Mouse (Mus musculus): Measurements from ENCODE around the gene Bpi. TPM values are rescaled to one million over a fixed set of nuclear protein-coding genes. Genes with fewer than 3 reads are reported as not detected.

Gene Bpi
- polyA plus RNA-seq, 1 experiment, result not detected

- WGBS, result 90% methylated on average over 5 of the region's 5 CpGs
- DNase-seq (ENCODE audit: low read depth, low spot score), result no peak
Observed at GRCm38 (mm10) chr2:158238101-158238500, 19.8 kb upstream of the Bpi start.

DNA sequence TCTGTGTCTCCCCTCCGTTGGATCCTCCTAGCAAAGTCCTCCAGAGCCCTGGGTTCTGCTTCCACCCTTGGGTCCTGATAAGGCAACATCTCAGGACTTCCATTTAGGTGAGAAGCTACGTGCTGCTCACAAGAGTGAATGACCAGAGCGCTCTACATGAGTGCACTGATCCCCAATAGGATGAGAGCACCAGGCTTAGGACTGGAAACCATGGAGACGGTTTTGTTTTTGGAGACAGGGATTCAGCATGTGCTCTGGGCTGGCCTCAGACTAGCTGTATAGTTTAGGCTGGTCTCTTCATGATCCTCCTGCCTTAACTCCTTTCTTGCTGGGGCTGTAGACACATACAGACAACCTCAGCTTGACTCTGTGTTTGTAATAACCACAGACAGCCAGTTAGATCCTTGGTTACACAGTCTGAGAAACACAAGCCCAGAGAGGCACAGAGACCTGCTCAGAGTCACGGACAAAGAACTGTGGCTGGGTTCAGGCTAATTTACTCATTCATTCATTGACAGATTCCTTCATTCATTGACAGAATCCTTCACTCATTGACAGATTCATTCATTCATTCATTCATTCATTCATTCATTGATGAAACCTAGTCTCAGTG is 16.7 kb upstream of the Bpi start:
- 68% methylated on average over 5 of the region's 5 CpGs for WGBS
- no peak for DNase-seq (ENCODE audit: low read depth, low spot score)

DNA sequence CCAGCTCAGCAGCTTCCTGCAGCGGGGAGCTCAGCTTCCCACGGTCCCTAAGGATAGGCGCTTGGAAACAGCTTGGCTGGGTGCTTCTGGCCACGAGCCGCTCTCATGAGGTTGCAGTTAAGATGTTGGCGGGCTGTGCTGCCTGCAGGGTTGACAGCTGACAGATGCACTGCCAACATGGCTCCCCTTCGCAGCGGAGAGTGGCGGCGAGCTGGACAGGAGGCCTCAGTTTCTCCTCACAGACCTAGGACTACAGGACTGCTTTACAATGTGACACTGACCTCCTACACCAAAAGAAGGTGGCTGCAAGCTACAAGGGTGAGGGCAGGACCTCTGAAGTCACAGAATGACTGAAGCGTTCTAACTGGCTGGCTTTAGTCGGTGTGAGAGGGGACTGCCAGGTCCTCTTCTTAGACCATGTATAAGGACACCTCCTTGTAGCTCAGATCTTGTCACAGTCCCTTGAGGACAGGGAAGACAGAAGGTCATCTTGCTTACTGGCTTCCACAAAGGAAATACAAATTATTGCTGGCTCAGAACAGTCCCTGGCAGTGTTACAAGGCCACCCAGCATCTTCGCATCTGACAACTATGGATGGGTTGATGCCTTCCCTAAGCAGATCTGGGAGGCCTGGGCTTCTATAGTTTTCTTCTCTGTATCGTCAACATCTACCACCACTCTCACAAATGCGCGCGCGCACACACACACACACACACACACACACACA is 15.6 kb upstream of the Bpi start:
- DNase-seq (ENCODE audit: low read depth, low spot score), result no peak
- 73% methylated on average over 18 of the region's 18 CpGs for WGBS

GRCm38 (mm10) chr2:158243129-158243870 is 14.6 kb upstream of the Bpi start:
- peak; percentile 22 for DNase-seq (ENCODE audit: low read depth, low spot score)
- 55% methylated on average over 18 of the region's 18 CpGs for WGBS

DNA sequence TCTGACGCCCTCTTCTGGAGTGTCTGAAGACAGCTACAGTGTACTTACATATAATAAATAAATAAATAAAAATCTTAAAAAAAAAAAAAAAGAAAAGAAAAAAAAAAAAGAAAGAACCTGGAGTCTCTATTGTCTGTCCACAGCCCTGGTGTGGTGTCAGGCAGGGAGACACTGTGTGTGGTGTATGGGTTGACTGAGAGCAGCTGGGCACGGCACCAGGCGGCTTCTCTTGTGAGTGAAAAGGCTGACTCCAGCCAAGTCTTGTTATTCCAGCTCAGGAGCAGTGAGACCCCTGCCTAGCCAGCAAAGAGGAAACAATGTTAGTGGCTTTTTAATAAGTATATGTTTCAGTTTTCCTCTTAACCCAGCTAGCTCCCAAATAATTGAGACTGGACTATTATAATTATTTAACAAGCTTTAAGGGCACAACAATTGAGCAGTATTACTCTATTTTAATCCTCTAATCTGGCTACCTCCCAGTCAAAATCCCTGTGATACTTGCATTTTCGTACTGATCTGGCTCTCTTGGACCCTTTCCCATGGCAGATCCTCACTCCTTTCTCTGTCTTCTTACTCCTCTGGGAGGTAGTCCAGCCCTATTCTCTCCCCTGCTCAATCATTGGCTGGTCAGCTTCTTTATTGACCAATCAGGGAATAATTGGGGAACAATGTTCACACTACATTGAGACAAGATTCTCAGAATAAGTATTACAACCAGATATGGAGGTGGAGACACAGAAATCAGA is 12.6 kb upstream of the Bpi start:
- 87% methylated on average over 4 of the region's 4 CpGs for WGBS
- no peak for DNase-seq (ENCODE audit: low read depth, low spot score)

DNA sequence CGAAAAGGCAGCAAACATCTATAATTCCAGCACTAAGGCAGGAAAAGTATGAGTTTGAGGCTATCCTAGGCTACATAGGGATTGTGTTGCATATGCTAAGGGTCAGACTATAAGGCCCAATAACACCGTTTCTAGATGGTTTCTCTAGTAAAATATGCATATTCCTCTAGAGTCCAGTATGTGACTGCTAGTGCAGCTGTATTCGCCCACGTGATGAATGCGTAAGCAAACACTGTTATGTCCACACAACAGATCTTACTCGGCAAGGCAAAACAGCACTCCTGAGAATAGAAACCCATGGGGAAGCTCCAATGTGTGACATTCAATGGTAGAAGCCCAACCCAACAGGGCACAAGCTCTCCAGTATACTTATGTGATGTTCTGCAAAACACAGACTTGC is 10.0 kb upstream of the Bpi start:
- WGBS, result 31% methylated on average over 6 of the region's 6 CpGs
- no peak for DNase-seq (ENCODE audit: low read depth, low spot score)

GRCm38 (mm10) chr2:158248318-158248717 is 9.6 kb upstream of the Bpi start:
- peak; percentile 51 for DNase-seq (ENCODE audit: low read depth, low spot score)
- WGBS, result 10% methylated on average over 7 of the region's 7 CpGs

DNA sequence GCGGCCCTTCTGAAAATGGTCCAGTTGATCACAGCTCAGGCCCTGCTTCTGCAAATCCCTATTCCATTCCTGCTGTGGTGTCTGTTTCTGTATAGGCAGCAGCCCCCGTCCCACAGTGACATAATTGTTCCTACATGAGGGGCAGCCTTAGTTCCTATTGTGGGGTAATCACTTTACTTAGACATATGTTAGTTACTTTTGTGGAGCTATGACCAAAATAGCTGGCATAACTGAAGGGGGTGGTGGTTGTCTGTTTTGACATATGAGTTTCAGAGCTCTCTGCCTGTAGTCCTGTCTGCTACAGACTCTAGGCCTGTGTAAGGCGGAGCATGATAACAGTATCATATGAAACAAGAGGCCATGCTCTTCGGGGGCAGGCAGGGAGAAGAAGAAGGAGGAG is 7.3 kb upstream of the Bpi start:
- DNase-seq (ENCODE audit: low read depth, low spot score), result no peak
- 82% methylated on average over 4 of the region's 4 CpGs for WGBS

- no peak for DNase-seq (ENCODE audit: low read depth, low spot score)
- WGBS, result 84% methylated on average over 5 of the region's 5 CpGs
Observed at GRCm38 (mm10) chr2:158253806-158254205, 4.1 kb upstream of the Bpi start.

- 5% methylated on average over 5 of the region's 5 CpGs for WGBS
- DNase-seq (ENCODE audit: low read depth, low spot score), result no peak
Observed at GRCm38 (mm10) chr2:158256894-158257293, 1.0 kb upstream of the Bpi start.

DNA sequence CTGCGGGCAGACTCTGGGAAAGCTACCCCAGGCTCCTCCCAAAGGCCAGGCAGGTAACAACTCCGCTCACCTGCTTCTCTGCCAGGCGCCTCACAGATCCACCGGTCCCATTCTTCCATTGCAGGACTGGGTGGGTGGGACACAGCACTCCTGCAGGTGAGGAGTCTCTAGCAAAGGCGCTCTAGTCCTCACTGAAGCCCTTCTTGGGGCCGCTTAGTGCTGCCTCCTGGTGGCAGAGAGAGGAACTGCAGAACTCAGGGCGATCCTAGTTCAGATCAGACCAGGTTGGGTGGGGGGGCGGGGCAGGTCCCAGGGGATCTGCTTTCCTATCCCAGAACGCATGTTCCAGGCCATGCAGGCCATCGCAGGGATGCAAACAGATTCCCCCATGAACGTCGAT is 887 bp downstream of the Bpi start:
- 17% methylated on average over 12 of the region's 12 CpGs for WGBS
- peak; percentile 52 for DNase-seq (ENCODE audit: low read depth, low spot score)

DNA sequence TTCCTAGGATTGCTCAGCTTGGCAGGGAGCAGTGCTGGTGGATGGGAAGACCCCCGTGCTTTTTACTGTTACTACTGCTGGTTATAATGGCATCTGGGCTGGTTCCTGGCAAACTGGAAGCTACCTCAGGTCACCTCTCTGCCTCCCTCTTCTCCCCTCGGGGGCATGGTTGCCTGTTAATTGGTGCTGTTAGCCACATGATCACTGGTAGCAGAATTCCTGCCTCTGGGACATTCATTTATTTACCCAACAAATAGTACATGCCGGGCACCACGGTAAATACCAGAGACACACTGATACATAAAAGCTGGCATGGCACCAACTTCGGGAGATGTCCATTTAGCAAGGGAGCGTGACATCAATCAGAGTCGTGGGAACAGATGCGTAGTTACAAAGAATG is 1.6 kb downstream of the Bpi start:
- 37% methylated on average over 8 of the region's 8 CpGs for WGBS
- DNase-seq (ENCODE audit: low read depth, low spot score), result no peak

DNA sequence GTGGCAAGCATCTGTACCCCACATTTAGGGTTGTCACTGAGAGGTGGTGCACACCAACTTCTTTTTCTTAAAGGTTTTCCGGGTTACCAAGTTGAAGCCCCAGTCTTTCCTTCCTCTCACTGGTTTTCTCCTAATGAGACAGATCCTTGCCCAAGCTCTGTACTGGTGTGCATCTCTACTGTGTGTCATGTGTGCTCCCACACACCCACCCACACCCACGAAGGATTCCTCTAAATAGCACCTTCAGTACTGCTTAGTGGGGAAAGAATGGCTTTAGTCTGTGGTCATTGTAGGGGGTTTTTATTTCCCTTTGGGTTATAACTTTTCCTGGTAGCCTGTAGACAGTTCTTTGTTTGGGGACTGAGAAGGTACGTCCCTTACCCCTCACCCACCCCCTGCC is 7.0 kb downstream of the Bpi start:
- no peak for DNase-seq (ENCODE audit: low read depth, low spot score)
- 83% methylated on average over 3 of the region's 3 CpGs for WGBS

GRCm38 (mm10) chr2:158270017-158270416 is 12.1 kb downstream of the Bpi start:
- 79% methylated on average over 8 of the region's 8 CpGs for WGBS
- no peak for DNase-seq (ENCODE audit: low read depth, low spot score)

GRCm38 (mm10) chr2:158273646-158274045 is 15.8 kb downstream of the Bpi start:
- DNase-seq (ENCODE audit: low read depth, low spot score), result no peak
- WGBS, result 15% methylated on average over 2 of the region's 2 CpGs

DNA sequence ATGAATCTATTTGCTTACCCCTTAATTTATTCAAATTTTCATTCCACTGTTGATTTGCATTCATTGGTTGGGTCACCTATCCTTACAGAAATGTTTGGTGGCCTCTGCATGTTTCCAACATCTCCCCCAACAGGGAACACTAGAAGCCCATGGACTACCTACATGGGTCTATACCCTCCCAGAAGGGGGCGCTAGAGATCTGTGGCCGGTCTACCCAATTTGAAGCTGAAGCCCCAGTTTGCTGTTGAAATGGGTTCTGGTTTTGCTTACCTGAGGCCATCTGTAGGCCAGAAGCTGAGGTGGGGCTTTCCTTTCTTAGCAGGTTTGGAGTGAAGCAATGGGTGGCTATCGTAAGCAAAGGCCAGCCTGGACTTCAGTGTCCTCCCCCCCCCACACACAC is 17.5 kb downstream of the Bpi start:
- DNase-seq (ENCODE audit: low read depth, low spot score), result no peak
- 90% methylated on average over 3 of the region's 3 CpGs for WGBS

- DNase-seq (ENCODE audit: low read depth, low spot score), result no peak
- 80% methylated on average over 4 of the region's 4 CpGs for whole genome bisulfite sequencing
Observed at GRCm38 (mm10) chr2:158275811-158276210, 17.9 kb downstream of the Bpi start.

DNA sequence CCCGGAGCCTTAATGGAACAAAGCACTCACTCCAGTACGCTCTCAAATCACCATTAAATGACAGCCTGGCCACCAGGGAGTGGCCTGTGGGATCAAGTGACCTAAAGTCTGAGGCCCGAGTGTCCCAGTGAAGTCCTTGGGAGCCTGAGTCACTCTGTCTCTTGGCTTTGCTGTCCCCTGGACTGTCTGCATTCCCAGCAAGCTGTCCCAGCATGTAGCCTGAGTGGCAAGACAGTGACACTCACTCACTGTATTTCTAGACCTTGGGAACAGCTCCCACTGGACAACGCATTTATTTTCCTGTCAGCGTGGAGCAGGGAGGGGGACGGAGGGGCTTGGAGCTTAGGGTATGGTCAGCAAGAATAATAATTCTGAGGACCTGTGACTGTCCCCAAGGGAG is 18.6 kb downstream of the Bpi start:
- WGBS, result 81% methylated on average over 6 of the region's 6 CpGs
- no peak for DNase-seq (ENCODE audit: low read depth, low spot score)

- no peak for DNase-seq (ENCODE audit: low read depth, low spot score)
- 75% methylated on average over 4 of the region's 4 CpGs for WGBS
Observed at GRCm38 (mm10) chr2:158276878-158277277, 19.0 kb downstream of the Bpi start.

- WGBS, result 90% methylated on average over 4 of the region's 4 CpGs
- DNase-seq (ENCODE audit: low read depth, low spot score), result no peak
Observed at GRCm38 (mm10) chr2:158279656-158280055, 21.8 kb downstream of the Bpi start.
